In genomic region chr2:14073362-14074220, GRCm38 (mm10) we compare ENCODE assay signal across 8 mouse cellular contexts. TPM values are rescaled to one million over a fixed set of nuclear protein-coding genes. Genes with fewer than 3 reads are reported as not detected.
DNase-seq lines count a peak whose midpoint lies in the region; ATAC-seq lines count a peak whose summit lies in the region.

Gene Stam (plus strand): TSS chr2:14074098.

- peak; percentile 91 for DNase-seq in CD4-positive, CD25-positive, alpha-beta regulatory T cell, adult 2 months (ENCODE audit: low read depth, low spot score)
- DNase-seq in fat pad, adult 2 months (ENCODE audit: extremely low read depth, low read depth, low spot score) = peak; percentile 26
- DNase-seq in kidney, postnatal 10 days = peak; percentile 94
- DNase-seq in natural killer cell, adult 2 months (ENCODE audit: low spot score in 2 of 2) = peak; percentile 80 to 87

- peak within 1 kb of the TSS; percentile 93 for H3K9ac ChIP-seq in heart, embryonic 13.5 days
- H3K9ac ChIP-seq in liver, embryonic 12.5 days = peak within 1 kb of the TSS; percentile 96
- peak within 1 kb of the TSS; percentile 92 for H3K9ac ChIP-seq in stomach, embryonic 15.5 days

- H3K4me2 ChIP-seq in heart, embryonic 13.5 days = peak within 1 kb of the TSS; percentile 78
- H3K4me2 ChIP-seq in liver, embryonic 12.5 days = peak within 1 kb of the TSS; percentile 80
- H3K4me2 ChIP-seq in stomach, embryonic 15.5 days = peak within 1 kb of the TSS; percentile 52

- H3K27me3 ChIP-seq in heart, embryonic 13.5 days (replicated peaks) = no peaks in the 10 kb centered on the region
- no peaks in the 10 kb centered on the region for H3K27me3 ChIP-seq in liver, embryonic 12.5 days (replicated peaks)
- no peaks in the 10 kb centered on the region for H3K27me3 ChIP-seq in stomach, embryonic 15.5 days (replicated peaks)

- H3K9me3 ChIP-seq in heart, embryonic 13.5 days = no peaks in the 10 kb centered on the region
- H3K9me3 ChIP-seq in liver, embryonic 12.5 days (replicated peaks) = no peaks in the 10 kb centered on the region
- H3K9me3 ChIP-seq in stomach, embryonic 15.5 days = no peaks in the 10 kb centered on the region

- under 1% methylated on average over 50 of the region's 50 CpGs for WGBS in heart, embryonic 13.5 days
- WGBS in liver, embryonic 12.5 days (ENCODE audit: insufficient replicate concordance) = under 1% methylated on average over 46 of the region's 50 CpGs
- under 1% methylated on average over 50 of the region's 50 CpGs for WGBS in stomach, embryonic 15.5 days

- ATAC-seq in heart, embryonic 13.5 days (ENCODE audit: extremely low read depth, insufficient number of reproducible peaks, low FRiP score, low TSS enrichment) = peak; percentile 86
- peak; percentile 97 for ATAC-seq in liver, embryonic 12.5 days
- ATAC-seq in stomach, embryonic 15.5 days (ENCODE audit: insufficient read depth, low FRiP score, low read depth) = peak; percentile 95

- H3K27ac ChIP-seq in brown adipose tissue, adult 24 weeks (replicated peaks; ENCODE audit: low read depth, low read length) = peak within 1 kb of the TSS; percentile 96
- peak within 1 kb of the TSS; percentile 96 for H3K27ac ChIP-seq in heart, embryonic 13.5 days (replicated peaks)
- peak within 1 kb of the TSS; percentile 100 for H3K27ac ChIP-seq in liver, embryonic 12.5 days
- H3K27ac ChIP-seq in stomach, embryonic 15.5 days = peak within 1 kb of the TSS; percentile 98

- peak within 1 kb of the TSS; percentile 89 for H3K4me3 ChIP-seq in brown adipose tissue, adult 24 weeks (ENCODE audit: insufficient read depth, low read depth, low read length)
- peak within 1 kb of the TSS; percentile 83 for H3K4me3 ChIP-seq in heart, embryonic 13.5 days
- peak within 1 kb of the TSS; percentile 94 for H3K4me3 ChIP-seq in liver, embryonic 12.5 days
- H3K4me3 ChIP-seq in stomach, embryonic 15.5 days (replicated peaks) = peak within 1 kb of the TSS; percentile 95

- H3K4me1 ChIP-seq in brown adipose tissue, adult 24 weeks (ENCODE audit: control insufficient read depth, insufficient read depth, insufficient read length, low read length) = no peaks in the 10 kb centered on the region
- H3K4me1 ChIP-seq in heart, embryonic 13.5 days = peaks cover 28% of the 10 kb centered on the region
- peaks cover 46% of the 10 kb centered on the region for H3K4me1 ChIP-seq in liver, embryonic 12.5 days
- peaks cover 7% of the 10 kb centered on the region for H3K4me1 ChIP-seq in stomach, embryonic 15.5 days

- no peaks in the 10 kb centered on the region for H3K36me3 ChIP-seq in heart, embryonic 13.5 days
- H3K36me3 ChIP-seq in liver, embryonic 12.5 days = no peaks in the 10 kb centered on the region
- H3K36me3 ChIP-seq in stomach, embryonic 15.5 days = no peaks in the 10 kb centered on the region

RNA-seq across cellular contexts. Expression of gene Stam, which starts in this region (rescaled TPM):
- 18.8 and 19.0 TPM in 2 replicates for polyA plus RNA-seq in brown adipose tissue, adult 24 weeks (2012; ENCODE audit: insufficient read depth, insufficient read length, missing spikeins)
- 49.4 and 54.1 TPM in 2 replicates for polyA plus RNA-seq in heart, embryonic 13.5 days (2015; fragmentation: Nextera tagmentation; extraction: Ambion mirVana)
- 33.7 and 34.3 TPM in 2 replicates for polyA plus RNA-seq in liver, embryonic 12.5 days (2016; fragmentation: Nextera tagmentation; extraction: Ambion mirVana)
- polyA plus RNA-seq in stomach, embryonic 15.5 days (2015; fragmentation: Nextera tagmentation; extraction: Ambion mirVana) = 67.1 and 68.7 TPM in 2 replicates

Comparison
In these comparisons a context has a peak if more than half of its experiments do, and no peak if none do; other contexts are left out.
1. Peak in every context shown above with its lines: DNase-seq, ATAC-seq, H3K4me3 ChIP-seq and H3K27ac ChIP-seq.
2. DNase-seq: peak in every context shown above with its lines; median percentile 94 in kidney, postnatal 10 days; 91 in CD4-positive, CD25-positive, alpha-beta regulatory T cell, adult 2 months; 84 in natural killer cell, adult 2 months; 26 in fat pad, adult 2 months.